Mouse (Mus musculus) left cerebral cortex, postnatal 25 days (tissue): Measurements from ENCODE around the gene Snn. TPM values are rescaled to one million over a fixed set of nuclear protein-coding genes. Genes with fewer than 3 reads are reported as not detected.

Experiments used
- total RNA-seq, 2 experiments: library from RNA; stranded (reverse); gene quantifications; 2 replicates each; pipeline ENCODE4 v1.2.3; 2021

Snn gene
- total RNA-seq, 2 experiments from 2014 or later, result 165 to 179 TPM

Other genes with a start within 250 kb of the Snn start
- not detected for gene Gm11172, start 248.0 kb upstream of the Snn start, total RNA-seq
- gene Rmi2, start 225.9 kb upstream of the Snn start, total RNA-seq, result under 1 TPM; 0.09 to 0.55 TPM
- 10 to 100 TPM in 1 of 2 experiments, 1 to 10 TPM in 1; 8.7 to 13.0 TPM for gene Litaf, start 5.2 kb downstream of the Snn start, total RNA-seq
- gene Txndc11, start 73.7 kb downstream of the Snn start, total RNA-seq, result 10 to 100 TPM; 33.3 to 33.9 TPM
- gene Zc3h7a, start 115.4 kb downstream of the Snn start, total RNA-seq, result 10 to 100 TPM; 47.8 to 70.3 TPM
- 10 to 100 TPM; 51.8 to 53.2 TPM for gene Rsl1d1, start 142.4 kb downstream of the Snn start, total RNA-seq
- gene Gspt1, start 193.4 kb downstream of the Snn start, total RNA-seq, result 10 to 100 TPM; 84.4 to 88.1 TPM